Mouse (Mus musculus) thymus, adult 2 months (tissue): Measurements from ENCODE around the gene Atxn10. TPM values are rescaled to one million over a fixed set of nuclear protein-coding genes. Genes with fewer than 3 reads are reported as not detected.
"Not testable (repeated sequence)": the region's sequence is repeated elsewhere in the genome, so short reads cannot be mapped to it uniquely, and the experiment has no call there.

Experiments used
- DNase-seq: peaks from one replicate; pipeline ENCODE4 v3.0.0; 2021
- H3K27ac ChIP-seq: fragments of 200-500 bp; 2 replicates; pipeline ENCODE4 v1.5.1; 2012; ENCODE audit warnings: low read length, control low read depth; ENCODE audit not compliant: control insufficient read depth, insufficient read depth
- H3K27me3 ChIP-seq: fragments of 200-500 bp; 2 replicates; pipeline ENCODE4 v1.6.1; 2012; ENCODE audit warnings: mild to moderate bottlenecking, low read length, moderate library complexity, mixed read lengths; ENCODE audit not compliant: control insufficient read depth, insufficient read depth
- H3K36me3 ChIP-seq: fragments of 200-500 bp; 2 replicates; pipeline ENCODE4 v1.6.1; 2012; ENCODE audit warnings: mild to moderate bottlenecking, low read length, moderate library complexity; ENCODE audit not compliant: control insufficient read depth, insufficient read depth
- H3K4me1 ChIP-seq: fragments of 200-500 bp; replicated peaks from 2 replicates; pipeline ENCODE4 v1.6.1; 2012; ENCODE audit warnings: low read length; ENCODE audit not compliant: control insufficient read depth, insufficient read depth
- H3K4me3 ChIP-seq: fragments of 200-500 bp; 2 replicates; pipeline ENCODE4 v1.5.1; 2012; ENCODE audit warnings: mild to moderate bottlenecking, low read length, control low read depth, moderate library complexity; ENCODE audit not compliant: control insufficient read depth, insufficient read depth
- CTCF ChIP-seq: fragments of 200-500 bp; IDR thresholded peaks from 2 replicates; pipeline ENCODE4 v1.5.1; 2012; ENCODE audit warnings: mild to moderate bottlenecking, control low read depth, low read length, moderate library complexity, borderline replicate concordance; ENCODE audit not compliant: control insufficient read depth, poor library complexity, insufficient read depth; ENCODE audit errors: extremely low read depth
- POLR2A ChIP-seq: fragments of 200-500 bp; IDR thresholded peaks from 2 replicates; pipeline ENCODE4 v1.6.1; 2012; ENCODE audit warnings: mild to moderate bottlenecking, low read length, control low read depth, moderate library complexity; ENCODE audit not compliant: control insufficient read depth, poor library complexity, insufficient read depth; ENCODE audit errors: extremely low read depth
- WGBS: fragments of 180-500 bp; shearing (Covaris S2); methylation state at CpG from one replicate; pipeline ENCODE4 v1.1.7; 2018; 5-methylcytosine and 5-hydroxymethylcytosine counted together
- polyA plus RNA-seq: library from polyadenylated mRNA; depleted of rRNA; stranded (reverse); fragments of >200 nt; gene quantifications from 2 replicates; pipeline ENCODE4 v1.2.3, GENCODE M21; 2012

The Atxn10 gene
- polyA plus RNA-seq, 1 experiment, result 112 TPM

- Histone ChIP-seq H3K4me3 (no peak overlapping the region), H3K4me1 (peaks cover 6% of the 10 kb centered on the region), H3K27me3 (no peaks in the 10 kb centered on the region), H3K36me3 (no peaks in the 10 kb centered on the region), H3K27ac (no peak overlapping the region)
- no peak for DNase-seq
- 97% methylated on average over 5 of the region's 5 CpGs for WGBS
- TF ChIP-seq POLR2A (no peak), CTCF (no peak)
These were observed 6.9 kb upstream of the Atxn10 start for GRCm38 (mm10) chr15:85329096-85329495.

- no peaks in the 10 kb centered on the region for H3K27me3 ChIP-seq
- WGBS, result 96% methylated on average over 6 of the region's 6 CpGs
These were observed 6.0 kb upstream of the Atxn10 start for GRCm38 (mm10) chr15:85330024-85330423.

GRCm38 (mm10) chr15:85333511-85333910, 2.5 kb upstream of the Atxn10 start:
- H3K36me3 ChIP-seq, DNase-seq, H3K27me3 ChIP-seq, H3K4me3 ChIP-seq, H3K27ac ChIP-seq: not testable (repeated sequence)
- WGBS, result 86% methylated on average over 6 of the region's 6 CpGs
- H3K4me1 ChIP-seq, result peaks cover 13% of the 10 kb centered on the region

More at GRCm38 (mm10) chr15:85330024-85330423, 6.0 kb upstream of the Atxn10 start:
- DNase-seq, result no peak
- Histone ChIP-seq H3K27ac (no peak overlapping the region), H3K4me1 (peaks cover 6% of the 10 kb centered on the region), H3K4me3 (no peak overlapping the region), H3K36me3 (no peaks in the 10 kb centered on the region)
- no peak for TF ChIP-seq POLR2A
- TF ChIP-seq CTCF, result no peak

GRCm38 (mm10) chr15:85334234-85334633, 1.8 kb upstream of the Atxn10 start:
- Histone ChIP-seq H3K27ac (no peak overlapping the region), H3K4me3 (no peak overlapping the region), H3K27me3 (no peaks in the 10 kb centered on the region), H3K4me1 (peaks cover 15% of the 10 kb centered on the region), H3K36me3 (no peaks in the 10 kb centered on the region)
- no peak for DNase-seq
- WGBS, result 82% methylated on average over 3 of the region's 3 CpGs
- TF ChIP-seq POLR2A, result no peak
- TF ChIP-seq CTCF, result no peak

- peaks cover 15% of the 10 kb centered on the region for H3K4me1 ChIP-seq
- WGBS, result under 1% methylated on average over 54 of the region's 54 CpGs
- DNase-seq, result peak; percentile 76
These were observed 401 bp downstream of the Atxn10 start for GRCm38 (mm10) chr15:85336301-85336991.

GRCm38 (mm10) chr15:85337219-85337618, 1.2 kb downstream of the Atxn10 start:
- no peaks in the 10 kb centered on the region for H3K27me3 ChIP-seq
- no peaks in the 10 kb centered on the region for H3K36me3 ChIP-seq
- no peak overlapping the region for H3K27ac ChIP-seq
- H3K4me1 ChIP-seq, result peaks cover 15% of the 10 kb centered on the region
- TF ChIP-seq POLR2A, result no peak
- TF ChIP-seq CTCF, result no peak
- peak overlapping the region; percentile 66; the same call in 1 of the 2 replicates for H3K4me3 ChIP-seq
- DNase-seq, result no peak
- 54% methylated on average over 9 of the region's 9 CpGs for WGBS

More at GRCm38 (mm10) chr15:85336301-85336991, 401 bp downstream of the Atxn10 start:
- 0 out of 2 replicates have a peak, but pooled peaks have one; percentile 0 for TF ChIP-seq CTCF
- TF ChIP-seq POLR2A, result peak; percentile 75; the same call in 1 of the 2 replicates
- Histone ChIP-seq H3K27me3 (no peaks in the 10 kb centered on the region), H3K36me3 (no peaks in the 10 kb centered on the region), H3K27ac (peak overlapping the region; percentile 52), H3K4me3 (peak overlapping the region; percentile 66)

- Histone ChIP-seq H3K27ac (no peak overlapping the region), H3K4me3 (no peak overlapping the region), H3K36me3 (no peaks in the 10 kb centered on the region), H3K4me1 (peaks cover 15% of the 10 kb centered on the region), H3K27me3 (no peaks in the 10 kb centered on the region)
- no peak for DNase-seq
- WGBS, result 96% methylated on average over 5 of the region's 5 CpGs
- TF ChIP-seq CTCF, result no peak
- TF ChIP-seq POLR2A, result no peak
These were observed 1.9 kb downstream of the Atxn10 start for GRCm38 (mm10) chr15:85337979-85338378.
